Mouse (Mus musculus): ENCODE measurements around the gene Rbfox2.
A peak's percentile ranks its signal among the peaks of the same experiment; 100 is the strongest.
"Not testable (repeated sequence)": the region's sequence is repeated elsewhere in the genome, so short reads cannot be mapped to it uniquely, and the experiment has no call there.

The Rbfox2 gene

GRCm38 (mm10) chr15:77276838-77277725, 29.7 kb downstream of the Rbfox2 start:
- no peak for DNase-seq (ENCODE audit: extremely low read depth, insufficient read length, low spot score)

- DNase-seq (ENCODE audit: extremely low read depth, insufficient read length, low spot score), result no peak
Observed at GRCm38 (mm10) chr15:77276300-77276699, 30.5 kb downstream of the Rbfox2 start.

GRCm38 (mm10) chr15:77275572-77275971, 31.2 kb downstream of the Rbfox2 start:
- no peak for DNase-seq (ENCODE audit: extremely low read depth, insufficient read length, low spot score)

GRCm38 (mm10) chr15:77273947-77274346, 32.9 kb downstream of the Rbfox2 start:
- DNase-seq (ENCODE audit: extremely low read depth, insufficient read length, low spot score), result no peak

GRCm38 (mm10) chr15:77271285-77271684, 35.5 kb downstream of the Rbfox2 start:
- no peak for DNase-seq (ENCODE audit: extremely low read depth, insufficient read length, low spot score)

GRCm38 (mm10) chr15:77269496-77269895, 37.3 kb downstream of the Rbfox2 start:
- DNase-seq (ENCODE audit: extremely low read depth, insufficient read length, low spot score), result not testable (repeated sequence)

GRCm38 (mm10) chr15:77268415-77268814, 38.4 kb downstream of the Rbfox2 start:
- no peak for DNase-seq (ENCODE audit: extremely low read depth, insufficient read length, low spot score)

- no peak for DNase-seq (ENCODE audit: extremely low read depth, insufficient read length, low spot score)
Observed at GRCm38 (mm10) chr15:77265318-77265717, 41.5 kb downstream of the Rbfox2 start.

GRCm38 (mm10) chr15:77264314-77264713, 42.5 kb downstream of the Rbfox2 start:
- no peak for DNase-seq (ENCODE audit: extremely low read depth, insufficient read length, low spot score)

GRCm38 (mm10) chr15:77262782-77263181, 44.0 kb downstream of the Rbfox2 start:
- no peak for DNase-seq (ENCODE audit: extremely low read depth, insufficient read length, low spot score)

GRCm38 (mm10) chr15:77257437-77258229, 49.2 kb downstream of the Rbfox2 start:
- peak; percentile 69 for DNase-seq (ENCODE audit: extremely low read depth, insufficient read length, low spot score)

- DNase-seq (ENCODE audit: extremely low read depth, insufficient read length, low spot score), result no peak
Observed at GRCm38 (mm10) chr15:77256782-77257181, 50.0 kb downstream of the Rbfox2 start.

GRCm38 (mm10) chr15:77254636-77255035, 52.2 kb downstream of the Rbfox2 start:
- no peak for DNase-seq (ENCODE audit: extremely low read depth, insufficient read length, low spot score)

GRCm38 (mm10) chr15:77254128-77254527, 52.7 kb downstream of the Rbfox2 start:
- DNase-seq (ENCODE audit: extremely low read depth, insufficient read length, low spot score), result peak; percentile 16

GRCm38 (mm10) chr15:77251706-77252105, 55.1 kb downstream of the Rbfox2 start:
- no peak for DNase-seq (ENCODE audit: extremely low read depth, insufficient read length, low spot score)

- no peak for DNase-seq (ENCODE audit: extremely low read depth, insufficient read length, low spot score)
Observed at GRCm38 (mm10) chr15:77250806-77251205, 56.0 kb downstream of the Rbfox2 start.

- no peak for DNase-seq (ENCODE audit: extremely low read depth, insufficient read length, low spot score)
Observed at GRCm38 (mm10) chr15:77249421-77249820, 57.4 kb downstream of the Rbfox2 start.

GRCm38 (mm10) chr15:77245418-77246365, 61.1 kb downstream of the Rbfox2 start:
- peak; percentile 50 for DNase-seq (ENCODE audit: extremely low read depth, insufficient read length, low spot score)

- no peak for DNase-seq (ENCODE audit: extremely low read depth, insufficient read length, low spot score)
Observed at GRCm38 (mm10) chr15:77244634-77245033, 62.2 kb downstream of the Rbfox2 start.

- DNase-seq (ENCODE audit: extremely low read depth, insufficient read length, low spot score), result no peak
Observed at GRCm38 (mm10) chr15:77243876-77244560, 62.8 kb downstream of the Rbfox2 start.
